8 mouse cellular contexts compared by ENCODE assay signal in the genomic region with DNA sequence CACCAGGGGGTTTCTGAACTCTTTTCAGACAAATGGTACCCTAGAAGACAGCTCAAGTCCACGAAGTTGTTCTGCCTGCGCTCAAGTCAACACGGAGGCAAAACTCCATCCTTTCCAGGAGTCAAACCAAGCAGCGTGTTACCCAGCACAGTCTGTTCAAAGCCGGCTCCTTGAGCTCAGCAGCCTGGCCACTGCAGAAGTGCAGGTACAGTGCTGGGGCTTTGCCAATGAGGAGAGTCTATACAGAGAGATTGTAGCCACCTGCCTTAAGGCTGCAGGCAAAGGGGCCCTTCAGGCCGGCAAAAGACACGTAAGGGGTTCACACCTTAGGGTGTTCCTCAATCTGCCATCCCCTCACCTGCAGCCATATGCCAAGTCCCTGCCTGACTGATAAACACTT. TPM values are rescaled to one million over a fixed set of nuclear protein-coding genes. Genes with fewer than 3 reads are reported as not detected.
A peak's percentile ranks its signal among the peaks of the same experiment; 100 is the strongest.
DNase-seq lines count a peak whose midpoint lies in the region; ATAC-seq and TF ChIP-seq lines count a peak whose summit lies in the region.

No protein-coding gene starts in this region.

- 0 out of 2 replicates have a peak overlapping the region, but pooled peaks have one; percentile 100 for H3K4me2 ChIP-seq in forebrain, embryonic 12.5 days
- no peak overlapping the region for H3K4me2 ChIP-seq in forebrain, embryonic 11.5 days (ENCODE audit: low read depth, low read length, severe bottlenecking)
- H3K4me2 ChIP-seq in intestine, embryonic 16.5 days (ENCODE audit: low read depth, low read length) = peak overlapping the region; percentile 92
- H3K4me2 ChIP-seq in stomach, postnatal 0 days (replicated peaks; ENCODE audit: low read depth) = peak overlapping the region; percentile 95

- no peak for ATAC-seq in forebrain, embryonic 12.5 days (ENCODE audit: low FRiP score)
- no peak for ATAC-seq in forebrain, embryonic 11.5 days (replicated peaks; ENCODE audit: low FRiP score)
- no peak for ATAC-seq in intestine, embryonic 16.5 days
- ATAC-seq in stomach, postnatal 0 days (ENCODE audit: low FRiP score, low TSS enrichment) = no peak
- no peak for ATAC-seq in granulocyte monocyte progenitor cell, adult 5-6 weeks (replicated peaks; ENCODE audit: poor library complexity, severe bottlenecking)

- no peak overlapping the region for H3K9ac ChIP-seq in forebrain, embryonic 12.5 days
- H3K9ac ChIP-seq in forebrain, embryonic 11.5 days (ENCODE audit: low read length) = no peak overlapping the region
- H3K9ac ChIP-seq in intestine, embryonic 16.5 days (ENCODE audit: low read depth, low read length) = peak overlapping the region; percentile 85
- H3K9ac ChIP-seq in stomach, postnatal 0 days (ENCODE audit: low read length) = no peak overlapping the region

- H3K4me1 ChIP-seq in forebrain, embryonic 12.5 days = peaks cover 20% of the 10 kb centered on the region
- peaks cover 7% of the 10 kb centered on the region; the same call in 1 of the 2 replicates for H3K4me1 ChIP-seq in forebrain, embryonic 11.5 days (replicated peaks; ENCODE audit: control insufficient read depth, insufficient read depth, low read length)
- H3K4me1 ChIP-seq in intestine, embryonic 16.5 days (ENCODE audit: control insufficient read depth, insufficient read depth, low read length) = peaks cover 39% of the 10 kb centered on the region
- peaks cover 7% of the 10 kb centered on the region; the same call in 1 of the 2 replicates for H3K4me1 ChIP-seq in stomach, postnatal 0 days (replicated peaks; ENCODE audit: control insufficient read depth, insufficient read depth)

- no peak for TF ChIP-seq CTCF in stomach, postnatal 0 days (IDR thresholded peaks at IDR 0.05; ENCODE audit: low read depth)

- H3K9me3 ChIP-seq in forebrain, embryonic 12.5 days = 0 out of 2 replicates have a peak, but pooled peaks cover 1% of the 10 kb centered on the region
- H3K9me3 ChIP-seq in forebrain, embryonic 11.5 days (ENCODE audit: control insufficient read depth, low read length) = no peaks in the 10 kb centered on the region; the same call in 1 of the 2 replicates
- H3K9me3 ChIP-seq in intestine, embryonic 16.5 days (ENCODE audit: control insufficient read depth, low read length) = no peaks in the 10 kb centered on the region
- no peaks in the 10 kb centered on the region for H3K9me3 ChIP-seq in stomach, postnatal 0 days (ENCODE audit: control insufficient read depth, low read length)

- H3K4me3 ChIP-seq in forebrain, embryonic 12.5 days (replicated peaks) = no peak overlapping the region
- no peak overlapping the region for H3K4me3 ChIP-seq in forebrain, embryonic 11.5 days (ENCODE audit: low read depth, low read length)
- H3K4me3 ChIP-seq in intestine, embryonic 16.5 days (ENCODE audit: low read length) = peak overlapping the region; percentile 78
- H3K4me3 ChIP-seq in stomach, postnatal 0 days (ENCODE audit: low read depth, low read length) = no peak overlapping the region

- H3K27me3 ChIP-seq in forebrain, embryonic 12.5 days = peaks cover 36% of the 10 kb centered on the region
- H3K27me3 ChIP-seq in forebrain, embryonic 11.5 days (ENCODE audit: control insufficient read depth, insufficient read depth, low read length) = peaks cover 14% of the 10 kb centered on the region
- H3K27me3 ChIP-seq in intestine, embryonic 16.5 days (replicated peaks; ENCODE audit: control insufficient read depth, insufficient read depth, low read length) = no peaks in the 10 kb centered on the region
- H3K27me3 ChIP-seq in stomach, postnatal 0 days (ENCODE audit: control insufficient read depth, insufficient read depth, low read length) = no peaks in the 10 kb centered on the region

- H3K36me3 ChIP-seq in forebrain, embryonic 12.5 days (replicated peaks) = no peaks in the 10 kb centered on the region
- no peaks in the 10 kb centered on the region for H3K36me3 ChIP-seq in forebrain, embryonic 11.5 days (ENCODE audit: control insufficient read depth, insufficient read depth, low read length)
- no peaks in the 10 kb centered on the region for H3K36me3 ChIP-seq in intestine, embryonic 16.5 days (ENCODE audit: control insufficient read depth, insufficient read depth, low read length)
- no peaks in the 10 kb centered on the region for H3K36me3 ChIP-seq in stomach, postnatal 0 days (ENCODE audit: control insufficient read depth, insufficient read depth, low read length)

- H3K27ac ChIP-seq in forebrain, embryonic 12.5 days = no peak overlapping the region
- no peak overlapping the region for H3K27ac ChIP-seq in forebrain, embryonic 11.5 days (ENCODE audit: low read depth, low read length)
- H3K27ac ChIP-seq in intestine, embryonic 16.5 days (ENCODE audit: low read length) = no peak overlapping the region
- no peak overlapping the region for H3K27ac ChIP-seq in stomach, postnatal 0 days (replicated peaks)

- no peak for TF ChIP-seq EP300 in stomach, postnatal 0 days (optimal IDR thresholded peaks at IDR 0.05)

- DNase-seq in forebrain, embryonic 11.5 days (ENCODE audit: low spot score) = no peak
- DNase-seq in thymus, postnatal 14 days = peak; percentile 24
- no peak for DNase-seq in thymus, postnatal 0 days (ENCODE audit: low spot score)
- no peak for DNase-seq in stomach, postnatal 0 days (ENCODE audit: low spot score)
- no peak for DNase-seq in left cerebral cortex, adult 18-20 months (ENCODE audit: low spot score in 2 of 2)

- WGBS in forebrain, embryonic 12.5 days = 50% methylated on average over 7 of the region's 7 CpGs
- WGBS in forebrain, embryonic 11.5 days = 50% methylated on average over 7 of the region's 7 CpGs
- WGBS in intestine, embryonic 16.5 days = 56% methylated on average over 7 of the region's 7 CpGs
- 66% methylated on average over 7 of the region's 7 CpGs for WGBS in stomach, postnatal 0 days

RNA-seq across cellular contexts. Expression of gene Camk1d, which starts 2.1 kb away (rescaled TPM):
- polyA plus RNA-seq in forebrain, embryonic 12.5 days (2016; fragmentation: Nextera tagmentation; extraction: Ambion mirVana) = 2.7 and 2.9 TPM in 2 replicates
- polyA plus RNA-seq in forebrain, embryonic 11.5 days (2014; fragmentation: Nextera tagmentation; extraction: Ambion mirVana) = 2.1 and 2.2 TPM in 2 replicates
- 10.0 and 14.4 TPM in 2 replicates for polyA plus RNA-seq in thymus, postnatal 0 days (2015; fragmentation: Nextera tagmentation; extraction: Ambion mirVana)
- 23.1 and 27.0 TPM in 2 replicates for polyA plus RNA-seq in intestine, embryonic 16.5 days (2015; fragmentation: Nextera tagmentation; extraction: Ambion mirVana)
- 6.7 and 8.4 TPM in 2 replicates for polyA plus RNA-seq in stomach, postnatal 0 days (2015; fragmentation: Nextera tagmentation; extraction: Ambion mirVana)
- total RNA-seq in left cerebral cortex, adult 18-20 months (2021) = 100 to 1,000 TPM; 118 to 141 TPM
- 1.8 and 4.5 TPM in 2 replicates for total RNA-seq in granulocyte monocyte progenitor cell, adult 5-6 weeks (2014; fragmentation: Nextera tagmentation)
- 0.26 and 0.78 TPM in 2 replicates for total RNA-seq in granulocyte monocyte progenitor cell, adult 5-6 weeks (2017)
